Mouse (Mus musculus) CD8-positive naive resting alpha-beta T cell, adult 2 months (primary cell): ENCODE results near the gene Dusp14.
A peak's percentile ranks its signal among the peaks of the same experiment; 100 is the strongest.

ENCODE experiments used
- DNase-seq, 2 experiments: peaks; one replicate each; pipeline ENCODE4 v3.0.0; 2022; ENCODE audit warnings: low read depth in 2 of 2, low spot score in 2 of 2

Dusp14 gene

DNA sequence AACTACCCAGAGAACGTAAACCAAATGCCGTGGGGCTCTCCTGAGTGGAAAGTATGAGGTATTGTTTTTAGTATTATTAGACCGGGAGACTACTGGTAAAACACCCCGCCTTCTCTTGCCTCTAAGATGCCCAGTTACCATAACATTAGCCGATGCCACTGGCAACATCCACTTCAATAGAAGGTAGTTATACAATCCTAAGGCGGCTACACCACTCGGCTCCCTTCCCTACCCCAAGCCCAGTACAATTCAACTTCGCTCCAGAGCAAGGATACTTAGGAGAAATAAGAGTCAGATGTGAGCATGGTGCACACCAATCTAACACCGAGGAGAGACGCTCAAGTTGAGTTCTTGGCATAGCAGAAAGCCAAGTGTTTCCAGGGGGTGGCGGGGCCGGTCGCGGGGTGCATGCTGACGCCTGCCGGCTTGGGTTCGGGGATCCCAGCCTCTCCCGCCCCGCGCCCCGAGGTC is 1.3 kb downstream of the Dusp14 start:
- peak in 1 of 2 experiments; percentile 16 for DNase-seq

DNA sequence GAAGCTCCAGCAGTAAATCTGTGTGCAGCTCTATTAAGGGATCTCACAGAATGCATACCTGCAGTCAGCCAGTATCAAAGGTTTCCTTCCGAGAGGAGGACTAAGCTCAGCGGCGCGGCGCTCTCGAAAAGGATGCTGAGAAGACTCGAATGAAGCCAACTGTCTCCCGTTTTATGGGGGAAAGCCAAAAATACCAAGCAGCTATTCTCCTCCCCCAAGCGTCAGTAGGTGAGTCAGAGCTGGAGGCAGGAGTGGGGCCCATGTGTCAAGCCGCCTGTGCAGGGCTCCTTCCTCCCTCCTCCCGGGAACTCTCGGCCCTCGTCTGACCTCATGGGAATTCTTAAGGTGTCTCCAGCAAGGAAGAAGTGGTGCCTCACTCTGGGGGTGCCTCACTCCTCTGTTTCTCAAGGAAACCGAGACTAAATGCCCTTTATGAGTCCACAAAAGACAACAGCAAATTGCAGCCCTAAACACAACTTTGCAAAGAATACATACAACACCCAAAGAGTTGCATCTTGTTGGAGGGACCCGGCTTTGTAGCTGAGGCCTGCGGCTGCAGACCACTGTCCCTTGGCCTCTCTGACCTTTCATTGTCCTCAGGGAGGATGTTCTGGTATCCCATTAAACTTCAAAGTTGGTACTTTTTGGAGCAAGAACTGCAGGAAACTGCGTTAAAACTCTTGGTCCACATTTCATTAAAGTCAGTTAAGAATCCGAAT is 2.0 kb downstream of the Dusp14 start:
- no peak for DNase-seq

DNA sequence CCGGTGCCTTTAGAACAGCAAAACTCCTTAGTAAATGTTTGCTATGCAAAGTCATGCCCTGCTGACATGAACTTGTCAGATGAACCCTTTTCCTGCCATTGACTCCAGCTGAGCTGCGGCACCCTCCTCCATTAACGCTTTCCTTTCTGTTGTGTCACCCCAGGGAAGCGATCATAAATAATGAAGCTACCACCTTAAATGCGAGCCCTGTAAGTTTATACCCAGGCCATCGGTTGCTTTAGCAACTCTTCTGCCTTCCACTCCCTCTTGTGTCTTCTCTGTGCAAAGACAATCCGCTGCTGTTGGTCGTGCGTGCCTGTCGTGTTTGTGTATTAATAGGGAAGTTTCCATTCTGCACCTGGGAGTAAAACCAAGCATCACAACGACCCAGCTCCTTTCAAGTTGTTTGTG is 3.0 kb downstream of the Dusp14 start:
- DNase-seq, result no peak

DNA sequence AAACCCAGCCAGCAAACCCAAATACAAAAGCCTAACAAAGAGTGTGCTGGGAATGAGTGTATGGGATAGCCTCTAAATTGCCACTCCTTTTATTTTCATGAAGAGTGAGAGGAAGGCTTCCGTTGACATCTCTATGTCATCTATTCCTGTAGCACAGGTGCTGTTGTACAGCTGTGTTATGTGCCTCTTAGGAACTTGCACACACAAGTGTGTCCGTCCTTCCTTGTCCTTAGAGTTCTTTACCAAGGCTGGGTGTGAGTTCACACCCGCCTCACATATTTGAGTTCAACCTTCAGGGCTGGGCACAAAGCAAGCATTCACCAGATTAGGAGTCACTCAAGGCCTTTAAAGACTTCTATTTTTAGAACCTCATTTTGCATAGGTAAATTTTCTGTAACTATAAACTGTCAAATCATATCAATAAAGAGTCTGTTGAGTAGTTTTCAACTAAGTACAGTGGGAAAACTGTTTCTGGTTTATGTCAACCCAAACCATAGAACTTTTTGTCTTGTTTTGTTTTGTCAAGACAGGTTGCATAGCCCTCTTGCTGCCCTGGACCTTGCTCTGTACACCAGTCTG is 5.3 kb downstream of the Dusp14 start:
- no peak for DNase-seq

DNA sequence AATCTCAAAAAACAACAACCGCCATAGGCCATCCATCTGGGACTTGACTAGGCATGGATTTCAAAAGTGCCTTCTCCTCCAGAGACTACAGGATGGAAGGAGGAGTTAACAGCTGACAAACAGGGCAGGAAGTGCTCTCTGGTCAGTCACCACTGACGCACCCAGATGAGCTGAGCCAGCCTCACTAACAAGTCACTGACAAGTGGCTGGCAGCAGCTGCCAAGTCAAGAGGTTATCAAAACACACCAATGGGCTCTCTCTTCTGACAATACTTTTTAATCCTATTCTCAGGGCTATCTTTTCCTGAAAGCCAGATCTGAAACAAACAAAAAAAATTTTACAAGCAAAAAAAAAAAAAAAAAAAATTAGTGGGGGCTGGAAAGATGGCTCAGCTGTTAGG is 6.3 kb downstream of the Dusp14 start:
- DNase-seq, result no peak

DNA sequence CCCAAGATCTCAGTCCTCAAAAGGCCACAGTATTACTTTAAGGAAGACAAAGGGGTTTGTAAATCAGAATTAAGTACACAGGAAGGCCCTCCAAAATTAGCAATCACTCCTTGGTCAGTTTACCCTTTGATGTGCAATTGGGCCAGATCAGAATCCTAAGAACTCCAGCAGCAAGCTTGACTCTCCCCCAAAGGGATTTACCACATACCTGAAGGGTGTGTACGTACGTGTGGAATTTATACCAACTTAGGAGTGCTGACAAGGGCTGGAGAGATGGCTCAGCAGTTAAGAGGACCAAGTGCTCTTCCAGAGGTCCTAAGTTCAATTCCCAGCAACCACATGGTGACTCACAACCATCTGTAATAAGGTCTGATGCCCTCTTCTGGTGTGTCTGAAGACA is 7.2 kb downstream of the Dusp14 start:
- DNase-seq, result no peak

DNA sequence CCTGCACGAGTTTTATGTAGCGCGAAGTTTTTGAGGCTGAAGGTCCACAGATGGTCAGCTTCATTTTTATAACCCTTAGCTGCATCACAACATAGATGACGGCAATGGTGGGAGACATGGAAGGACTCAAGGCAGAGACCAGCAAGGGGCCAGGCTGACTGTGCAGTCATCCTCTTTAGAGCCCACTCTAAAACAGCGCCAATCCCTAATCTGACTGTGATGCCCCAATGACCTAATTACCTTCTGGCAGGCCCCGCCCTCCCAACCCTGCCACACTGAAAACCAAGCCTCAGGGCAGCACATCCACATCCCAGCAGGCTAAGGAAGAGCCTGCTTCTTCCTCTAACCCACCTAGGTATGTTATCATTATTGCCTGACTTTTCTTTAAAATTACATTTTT is 8.4 kb downstream of the Dusp14 start:
- no peak for DNase-seq

DNA sequence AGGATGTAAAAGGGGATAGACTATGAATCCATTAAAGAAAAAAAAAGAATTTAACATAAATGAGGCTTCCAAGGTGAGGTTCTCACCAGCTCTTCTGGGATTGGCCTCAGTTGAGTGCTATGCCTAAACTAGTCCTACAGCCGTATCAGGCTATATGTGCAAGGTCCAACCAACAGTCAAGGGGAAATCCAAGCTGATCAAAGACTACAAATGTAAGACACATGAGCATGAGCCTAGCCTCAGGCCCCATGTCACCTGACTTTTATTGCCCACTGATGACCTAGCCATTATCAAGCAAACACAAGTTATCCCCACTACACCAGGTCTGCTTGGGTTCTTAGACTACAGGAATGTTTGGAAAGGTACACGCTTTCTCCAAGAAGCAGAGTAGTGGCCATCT is 9.3 kb downstream of the Dusp14 start:
- DNase-seq, result no peak

DNA sequence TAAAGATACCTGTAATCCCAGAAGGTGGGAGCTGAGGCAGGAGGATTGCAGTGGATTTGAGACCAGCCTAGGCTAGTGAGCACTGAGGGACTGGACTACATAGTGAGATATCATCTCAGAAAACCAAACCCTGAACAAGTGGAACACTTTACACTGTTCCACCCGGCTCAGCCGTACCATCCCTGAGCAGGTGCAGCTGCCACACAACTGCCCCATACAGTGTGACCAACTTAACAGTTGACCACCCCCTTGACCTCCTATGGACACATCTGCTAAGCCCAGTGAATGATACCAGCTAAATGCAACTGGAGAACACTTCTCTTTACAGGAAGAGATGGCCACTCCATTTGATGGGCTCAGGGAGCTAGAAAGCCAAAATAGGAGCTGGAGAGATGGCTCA is 11.6 kb downstream of the Dusp14 start:
- DNase-seq, result no peak

DNA sequence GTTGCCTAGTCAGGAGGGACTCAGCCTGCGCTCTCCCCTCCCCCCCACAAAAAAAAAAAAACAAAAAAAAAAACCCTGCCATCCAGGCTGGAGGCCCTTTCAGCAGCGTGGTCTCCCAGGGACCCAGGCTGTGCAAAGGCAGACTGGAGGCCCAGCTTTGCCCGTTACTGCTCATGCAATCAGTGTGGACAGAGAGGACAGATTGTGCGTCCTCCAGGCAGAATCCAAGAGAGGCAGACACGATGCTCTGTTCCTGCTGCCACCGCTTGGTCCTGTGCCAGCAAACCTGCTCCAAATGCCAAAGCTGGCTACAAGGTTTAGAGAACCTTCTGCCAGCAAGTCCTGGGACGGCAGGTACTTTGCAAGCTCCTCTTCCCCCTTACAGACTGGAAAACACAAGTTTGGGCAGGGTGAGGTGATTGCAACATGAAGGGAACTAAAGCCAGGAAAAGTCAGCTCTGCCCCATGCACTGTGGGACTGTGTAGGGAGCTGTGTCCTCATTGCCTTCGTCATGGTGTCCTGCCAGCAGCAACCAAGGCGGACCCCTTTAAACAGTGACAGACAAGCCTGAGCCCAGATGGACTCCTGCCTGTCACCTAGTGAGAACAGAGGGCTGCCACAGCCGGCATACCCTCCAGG is 15.4 kb downstream of the Dusp14 start:
- DNase-seq, result no peak

DNA sequence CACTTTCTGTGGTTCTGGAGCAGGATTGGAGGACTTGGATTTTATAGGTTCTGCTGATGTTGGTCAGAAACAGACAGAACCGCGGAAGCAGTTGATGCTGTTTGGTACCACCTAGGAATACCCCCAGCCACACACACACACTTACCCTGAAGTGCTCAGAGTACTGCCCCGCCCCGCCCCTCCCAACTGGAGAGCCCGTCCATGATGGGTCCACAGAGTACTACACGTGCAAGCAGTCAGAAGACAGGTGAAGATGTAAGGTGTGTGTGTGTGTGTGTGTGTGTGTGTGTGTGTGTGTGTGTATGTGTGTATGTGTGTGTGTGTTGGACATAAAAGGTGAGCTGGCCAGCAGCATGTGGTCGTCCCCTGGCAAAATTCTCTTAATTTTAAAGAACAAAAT is 16.0 kb downstream of the Dusp14 start:
- DNase-seq, result no peak

DNA sequence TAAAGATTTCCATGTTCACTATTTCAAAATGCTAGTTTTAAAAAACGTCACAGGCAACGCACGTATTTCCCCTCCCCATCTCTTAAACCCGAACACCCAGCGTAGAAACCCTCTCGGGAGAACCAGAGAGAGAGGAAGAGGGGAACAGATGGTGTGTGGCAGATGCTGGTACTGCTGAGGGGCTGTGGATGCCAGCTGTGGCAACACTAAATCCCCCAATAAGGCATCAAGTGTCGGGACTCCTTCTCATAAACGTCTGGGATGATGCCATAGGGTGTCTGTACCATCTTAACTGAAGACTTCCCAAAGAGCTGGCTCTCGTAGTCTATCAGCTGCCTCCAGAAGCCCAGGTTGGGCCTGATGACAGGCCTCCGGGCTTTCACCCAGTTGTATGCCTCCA is 20.6 kb downstream of the Dusp14 start:
- no peak for DNase-seq

DNA sequence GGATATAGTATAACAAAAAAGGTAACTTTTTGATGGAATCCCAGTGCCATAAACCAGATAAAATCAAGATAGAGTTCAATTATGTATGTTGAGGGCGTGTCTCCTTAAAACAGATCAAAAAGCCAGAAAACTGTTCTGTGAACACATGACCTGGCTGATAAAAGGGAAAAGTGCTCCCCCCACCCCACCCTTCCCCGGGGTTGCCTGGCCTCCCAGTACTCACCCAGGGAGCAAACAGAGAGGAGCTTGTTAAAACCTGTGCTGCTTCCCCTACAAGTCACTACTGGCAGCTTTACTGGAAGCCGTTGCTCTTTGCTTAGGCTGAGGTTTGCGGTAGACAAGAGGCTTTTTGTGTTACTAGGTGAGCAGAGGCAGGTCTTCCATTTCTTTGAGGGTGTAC is 21.8 kb downstream of the Dusp14 start:
- no peak for DNase-seq

DNA sequence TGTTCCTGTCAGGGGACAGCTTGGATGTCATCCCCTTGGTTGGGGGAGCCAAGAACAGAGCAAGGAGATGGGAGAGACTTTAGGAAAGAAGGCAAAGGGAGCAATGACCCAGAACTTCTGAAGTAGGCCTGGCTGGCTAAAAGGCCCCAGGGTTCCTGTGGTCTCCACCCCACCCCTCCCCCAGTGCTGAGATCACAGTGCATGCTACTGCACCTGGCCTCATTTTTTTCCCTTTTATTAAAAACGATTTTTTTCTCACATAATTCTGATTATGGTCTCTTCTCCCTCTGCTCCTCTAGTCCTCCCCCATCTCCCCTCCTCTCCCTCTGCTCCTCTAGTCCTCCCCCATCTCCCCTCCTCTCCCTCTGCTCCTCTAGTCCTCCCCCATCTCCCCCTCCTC is 24.1 kb downstream of the Dusp14 start:
- DNase-seq, result no peak

DNA sequence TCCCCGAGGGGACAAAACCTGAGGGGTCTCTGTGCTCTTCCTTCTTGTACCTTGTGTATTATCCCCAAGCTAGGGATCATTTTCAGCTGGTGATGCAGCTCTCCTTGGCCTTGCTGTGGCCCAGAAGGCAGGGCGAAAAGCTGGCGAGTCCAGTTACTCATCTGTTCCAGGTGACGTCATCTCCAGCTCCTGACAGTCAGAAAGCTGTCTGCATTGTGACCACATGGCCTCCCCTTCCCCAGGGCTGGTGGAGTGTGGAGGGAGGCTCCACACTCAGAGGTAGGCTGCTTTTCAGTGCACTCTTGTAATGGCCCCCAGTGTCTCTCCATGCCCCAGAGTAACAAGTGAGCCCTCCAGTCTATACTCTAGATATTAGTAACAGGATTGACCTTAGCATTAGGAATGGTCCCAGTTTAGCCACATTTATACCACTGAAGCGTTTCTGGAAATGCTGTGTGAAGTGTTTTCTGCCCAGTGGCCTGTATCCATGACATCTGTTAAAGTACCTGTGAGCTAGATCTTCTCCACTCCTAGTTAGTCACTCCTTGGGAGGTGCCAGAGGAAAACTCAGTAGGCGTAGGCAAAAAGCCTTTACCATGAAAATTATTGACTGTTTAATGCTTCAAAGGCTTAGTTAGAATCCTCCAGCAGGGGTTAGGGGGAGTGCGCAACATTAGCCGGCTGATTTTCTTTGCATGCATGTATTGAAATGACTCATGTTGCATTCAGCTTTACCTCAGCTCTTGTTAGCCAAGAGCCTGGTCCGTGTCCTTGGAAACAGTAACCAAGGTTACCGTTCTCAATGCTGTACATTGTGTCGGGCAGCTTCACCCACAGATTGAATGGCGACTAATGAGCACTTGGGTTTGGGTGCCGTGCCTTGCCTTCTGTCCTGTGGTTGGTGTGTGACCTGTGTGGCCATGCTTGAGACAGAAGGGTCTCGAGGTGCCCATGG is 26.0 kb downstream of the Dusp14 start:
- DNase-seq, result no peak

DNA sequence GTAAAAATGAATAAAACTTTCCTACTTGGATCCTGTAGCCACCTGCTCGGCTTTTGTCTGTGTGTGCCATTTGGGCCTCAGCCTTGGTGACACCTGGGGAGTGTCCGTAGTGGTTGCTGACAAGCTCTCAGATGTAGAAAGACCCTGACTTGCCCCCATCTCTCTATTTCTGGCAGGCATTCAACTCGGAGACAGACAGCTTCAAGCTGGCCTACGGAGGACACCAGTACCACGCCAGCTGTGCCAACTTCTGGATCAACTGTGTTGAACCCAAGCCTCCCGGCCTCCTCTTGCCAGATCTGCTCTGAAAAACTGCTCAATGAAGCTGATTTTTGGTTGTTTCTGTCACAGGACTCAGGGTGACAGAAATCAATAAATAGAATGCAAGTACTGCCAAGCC is 28.4 kb downstream of the Dusp14 start:
- no peak for DNase-seq

DNA sequence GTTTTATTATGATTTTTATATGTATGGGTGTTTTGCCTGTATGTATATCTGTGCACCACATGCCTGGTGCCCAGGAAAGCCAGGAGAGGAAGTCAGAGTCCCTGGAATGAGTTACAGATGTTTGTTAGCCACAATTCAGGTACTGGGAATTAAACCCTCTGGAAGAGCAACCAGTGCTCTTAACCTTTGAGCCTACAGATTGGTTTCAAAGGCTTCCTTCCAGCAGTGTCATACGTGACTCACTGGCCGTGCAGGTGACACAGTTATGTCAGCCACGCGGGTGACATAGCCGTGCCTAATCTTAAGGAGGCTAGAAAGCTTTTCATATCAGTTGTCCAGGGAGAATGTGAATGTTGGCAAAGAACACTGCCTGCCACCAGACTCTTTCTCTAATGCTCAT is 35.4 kb downstream of the Dusp14 start:
- no peak for DNase-seq

DNA sequence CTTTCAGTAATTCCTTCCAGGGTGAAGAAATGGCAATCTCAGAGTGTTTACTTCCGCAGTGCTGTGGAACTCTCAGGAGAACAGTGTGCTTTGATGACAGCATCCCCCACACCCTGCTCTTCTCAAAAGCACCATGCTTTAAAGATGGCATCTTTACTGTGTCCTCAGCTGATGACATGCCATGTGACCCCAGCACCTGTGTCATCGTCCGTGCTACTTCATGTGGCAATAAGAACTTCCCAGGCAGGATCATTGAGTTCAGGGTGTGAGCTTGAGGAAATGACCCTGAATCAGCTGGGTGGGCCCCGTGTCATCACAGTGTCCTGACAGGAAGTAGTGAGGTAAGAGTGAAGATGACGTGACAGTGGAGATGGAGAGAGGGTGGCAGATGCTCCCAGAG is 36.5 kb downstream of the Dusp14 start:
- no peak for DNase-seq

DNA sequence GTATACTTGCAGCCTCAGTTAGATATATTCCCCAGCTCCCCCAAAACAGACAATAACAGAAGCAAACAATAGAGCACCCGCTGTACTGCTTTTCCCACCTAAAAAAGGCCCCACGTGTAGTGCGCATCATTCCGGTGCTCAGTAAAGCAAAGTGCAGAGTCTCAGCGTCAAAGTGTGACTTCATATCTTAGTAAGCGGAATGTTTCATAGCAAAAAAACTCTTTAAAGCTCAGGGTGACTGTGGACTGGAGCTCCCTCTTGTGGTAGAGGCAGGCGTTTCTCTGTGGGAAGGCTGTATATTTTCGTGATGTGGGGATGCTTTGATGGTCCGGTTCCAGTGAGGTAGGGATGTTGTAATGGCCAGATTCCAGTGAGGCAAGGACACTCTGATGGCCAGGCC is 37.1 kb downstream of the Dusp14 start:
- peak in 1 of 2 experiments; percentile 20 for DNase-seq

DNA sequence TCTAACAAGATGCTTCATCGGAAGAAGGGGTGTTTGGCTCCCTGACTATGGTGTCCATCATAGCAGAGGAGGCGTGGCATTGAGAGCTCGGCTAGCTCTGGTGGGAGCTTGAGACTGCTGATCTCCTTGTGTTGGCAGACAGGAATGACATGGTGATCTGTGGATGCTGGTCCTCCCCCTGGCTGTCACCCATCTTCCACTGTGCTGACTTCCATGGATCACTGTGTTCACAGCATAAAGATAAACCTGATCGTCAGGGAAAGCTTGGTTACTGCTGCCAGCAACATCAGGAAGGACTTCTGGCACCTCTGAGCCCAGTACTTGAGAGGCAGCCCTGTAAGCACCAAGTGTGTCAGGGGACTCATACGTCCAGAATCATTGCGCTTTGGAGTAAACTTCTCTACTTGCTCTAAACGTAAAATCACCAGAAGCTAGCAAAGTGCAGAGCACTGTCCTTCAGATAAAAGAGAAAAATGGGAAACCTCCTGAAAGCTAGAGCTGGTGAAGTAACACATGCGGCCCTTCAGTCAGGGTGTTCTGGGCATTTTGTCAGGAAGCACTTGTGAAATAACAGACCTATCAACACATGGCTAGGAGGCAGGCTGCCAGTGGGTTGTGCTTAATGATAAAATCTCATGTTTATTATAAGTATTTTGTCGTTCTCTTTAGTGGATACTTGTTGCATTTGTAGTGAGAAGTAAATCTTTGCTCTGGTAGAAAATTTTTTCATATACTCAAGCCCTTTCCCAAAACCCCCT is 40.6 kb downstream of the Dusp14 start:
- no peak for DNase-seq

DNA sequence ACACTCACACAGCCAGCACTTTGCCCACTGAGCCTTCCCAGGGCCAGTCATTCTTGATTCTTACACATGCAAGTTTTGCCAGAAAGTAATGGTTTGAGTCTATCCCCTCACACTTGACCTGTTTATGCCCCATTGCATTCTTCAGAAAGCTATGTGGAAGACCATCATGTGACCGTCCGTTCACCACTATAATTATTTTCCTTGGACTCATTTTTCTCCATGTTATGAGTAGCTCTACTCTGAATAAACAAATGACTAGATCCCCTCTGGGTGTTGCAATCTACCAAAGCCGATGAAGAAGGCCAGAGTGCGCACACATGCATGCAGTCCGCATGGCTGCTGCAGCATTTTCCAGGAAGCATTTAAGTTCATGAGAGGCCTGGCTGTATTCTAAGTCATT is 41.8 kb downstream of the Dusp14 start:
- no peak for DNase-seq
